Mouse (Mus musculus): ENCODE measurements around the gene Ncf4.

- no peak for TF ChIP-seq CTCF (IDR thresholded peaks at IDR 0.05; ENCODE audit: low read depth)
- peak; percentile 94 for TF ChIP-seq EP300 (IDR thresholded peaks at IDR 0.05; ENCODE audit: low read depth)
Measured at GRCm38 (mm10) chr15:78267865-78268264, 23.3 kb downstream of the Ncf4 start.

All from liver, embryonic 14.5 days (tissue).